Mouse (Mus musculus): Measurements from ENCODE around the gene Thoc2. TPM values are rescaled to one million over a fixed set of nuclear protein-coding genes. Genes with fewer than 3 reads are reported as not detected.

The Thoc2 gene
- polyA plus RNA-seq (2014; fragmentation: Illumina TruSeq; extraction: RNeasy Lipid Tissue Mini Kit (QIAGEN cat#74804); ENCODE audit: insufficient read depth, low read depth, low replicate concordance) = 11.2 TPM

DNA sequence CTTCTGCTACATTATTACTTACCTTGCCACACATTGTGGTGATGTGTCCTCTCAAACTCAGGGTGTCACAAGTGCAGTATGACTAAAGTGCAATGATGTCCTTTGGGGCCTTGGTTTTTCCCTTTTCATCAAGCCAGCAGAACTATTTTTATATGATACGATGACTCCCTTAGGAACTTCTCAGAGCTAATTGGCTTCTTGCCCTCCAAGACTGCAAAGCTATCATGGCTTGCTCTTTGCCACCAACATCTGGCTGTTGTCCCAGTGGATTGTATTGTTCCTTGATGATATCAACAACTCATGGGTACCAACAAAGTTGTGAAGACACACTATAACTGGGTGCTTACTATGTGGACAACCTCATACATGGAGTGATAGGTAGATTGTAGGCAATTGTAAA is at the start of gene Thoc2:
Gene Thoc2 (minus strand): TSS at position 101 of the 400 bp plus-strand sequence.

Other genes with a start within 250 kb of the Thoc2 start
- 28.0 TPM for gene Xiap, start 139.0 kb upstream of the Thoc2 start, polyA plus RNA-seq (2014; fragmentation: Illumina TruSeq; extraction: RNeasy Lipid Tissue Mini Kit (QIAGEN cat#74804); ENCODE audit: insufficient read depth, low read depth, low replicate concordance)
- gene Stag2, start 228.6 kb upstream of the Thoc2 start, polyA plus RNA-seq (2014; fragmentation: Illumina TruSeq; extraction: RNeasy Lipid Tissue Mini Kit (QIAGEN cat#74804); ENCODE audit: insufficient read depth, low read depth, low replicate concordance) = 29.7 TPM

All from lung, adult 10 weeks (tissue).